Mouse (Mus musculus): ENCODE results near the gene Rfc5.

Rfc5 gene

DNA sequence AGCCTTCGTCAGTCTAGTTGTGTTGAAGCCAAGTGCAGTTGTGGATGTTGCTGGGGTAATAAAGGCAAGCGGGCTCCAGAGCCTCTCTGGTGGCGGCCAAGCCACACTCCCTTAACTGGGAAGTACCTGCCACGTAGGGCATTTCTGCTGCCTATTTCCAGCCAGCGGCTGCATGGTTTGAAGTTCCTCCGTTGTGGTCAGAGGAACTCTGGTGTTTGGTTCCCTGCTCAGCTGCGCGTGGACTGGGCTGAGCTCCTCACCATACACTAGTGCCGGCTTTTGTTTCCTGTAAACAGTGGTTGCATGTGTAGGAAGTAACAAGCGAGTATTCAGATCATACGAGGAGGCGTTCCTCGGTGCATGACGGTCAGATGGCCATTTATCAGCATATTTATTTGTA lies 11.1 kb downstream of the Rfc5 start:
- in situ Hi-C loops (cut with MboI, MseI) = loop anchor here (10.0 to 25.0 kb wide), 2 partner anchors 685 to 1873 kb away; partner anchors contain the start of gene Pxn

DNA sequence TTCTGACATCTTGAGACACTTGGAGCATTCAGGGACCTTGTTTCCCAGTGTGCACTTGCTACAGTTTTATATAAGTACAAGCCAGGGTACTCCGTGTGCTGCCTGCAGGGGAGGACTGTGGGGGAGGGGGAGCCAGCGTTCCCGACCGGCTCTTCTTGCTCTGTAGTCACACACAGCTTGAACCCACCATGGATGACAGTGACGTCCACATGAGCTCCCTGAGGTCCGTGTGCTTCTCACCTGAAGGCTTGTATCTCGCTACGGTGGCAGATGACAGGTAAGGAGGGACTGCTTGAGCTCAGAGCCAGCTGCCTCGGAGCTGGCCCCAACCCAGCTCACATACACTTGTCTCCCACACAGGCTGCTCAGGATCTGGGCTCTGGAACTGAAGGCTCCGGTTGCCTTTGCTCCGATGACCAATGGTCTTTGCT lies 12.5 kb downstream of the Rfc5 start:
- in situ Hi-C loops (cut with MboI, MseI) = loop anchor here (10.0 to 25.0 kb wide), 2 partner anchors 686 to 1872 kb away; partner anchors contain the start of gene Pxn

GRCm38 (mm10) chr5:117374372-117375049 lies 14.3 kb downstream of the Rfc5 start:
- in situ Hi-C loops (cut with MboI, MseI) = loop anchor here (10.0 to 25.0 kb wide), 3 partner anchors 688 to 2012 kb away; partner anchors contain the start of gene Pxn

- in situ Hi-C loops (cut with MboI, MseI) = loop anchor here (10.0 to 25.0 kb wide), 2 partner anchors 1869 to 2011 kb away; partner anchors contain the start of gene Pxn
Observed at GRCm38 (mm10) chr5:117373418-117373817, 15.4 kb downstream of the Rfc5 start.

GRCm38 (mm10) chr5:117370592-117370991 lies 18.3 kb downstream of the Rfc5 start:
- in situ Hi-C loops (cut with MboI, MseI) = loop anchor here (10.0 to 25.0 kb wide), 2 partner anchors 1866 to 2008 kb away; partner anchors contain the start of gene Pxn

DNA sequence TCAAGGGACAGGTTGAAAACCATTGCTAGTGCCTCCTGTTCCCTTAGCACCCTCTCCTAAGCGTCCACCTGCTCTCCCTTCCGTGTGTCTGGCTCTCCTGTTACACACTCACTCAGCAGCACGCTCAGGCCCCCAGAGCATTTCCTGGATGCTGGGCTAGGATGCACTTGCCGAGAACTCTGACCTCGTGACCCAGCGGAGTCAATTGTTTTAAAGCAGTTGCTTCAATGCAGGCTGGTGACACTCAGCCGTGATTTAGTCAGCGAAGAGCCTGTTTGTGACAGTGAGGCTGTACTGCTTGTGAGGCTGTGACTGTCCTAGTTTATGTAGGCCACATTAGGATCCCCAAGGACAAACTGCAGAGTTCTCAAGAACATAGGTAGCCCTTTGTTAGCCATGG lies 21.6 kb downstream of the Rfc5 start:
- in situ Hi-C loops (cut with MboI, MseI) = loop anchor here (25.0 kb wide), 1 partner anchor 2005 kb away; no protein-coding TSS in a partner anchor

GRCm38 (mm10) chr5:117365904-117366561 lies 22.8 kb downstream of the Rfc5 start:
- in situ Hi-C loops (cut with MboI, MseI) = loop anchor here (25.0 kb wide), 1 partner anchor 2004 kb away; no protein-coding TSS in a partner anchor

GRCm38 (mm10) chr5:117364821-117365220 lies 24.0 kb downstream of the Rfc5 start:
- in situ Hi-C loops (cut with MboI, MseI) = loop anchor here (25.0 kb wide), 1 partner anchor 2003 kb away; no protein-coding TSS in a partner anchor

DNA sequence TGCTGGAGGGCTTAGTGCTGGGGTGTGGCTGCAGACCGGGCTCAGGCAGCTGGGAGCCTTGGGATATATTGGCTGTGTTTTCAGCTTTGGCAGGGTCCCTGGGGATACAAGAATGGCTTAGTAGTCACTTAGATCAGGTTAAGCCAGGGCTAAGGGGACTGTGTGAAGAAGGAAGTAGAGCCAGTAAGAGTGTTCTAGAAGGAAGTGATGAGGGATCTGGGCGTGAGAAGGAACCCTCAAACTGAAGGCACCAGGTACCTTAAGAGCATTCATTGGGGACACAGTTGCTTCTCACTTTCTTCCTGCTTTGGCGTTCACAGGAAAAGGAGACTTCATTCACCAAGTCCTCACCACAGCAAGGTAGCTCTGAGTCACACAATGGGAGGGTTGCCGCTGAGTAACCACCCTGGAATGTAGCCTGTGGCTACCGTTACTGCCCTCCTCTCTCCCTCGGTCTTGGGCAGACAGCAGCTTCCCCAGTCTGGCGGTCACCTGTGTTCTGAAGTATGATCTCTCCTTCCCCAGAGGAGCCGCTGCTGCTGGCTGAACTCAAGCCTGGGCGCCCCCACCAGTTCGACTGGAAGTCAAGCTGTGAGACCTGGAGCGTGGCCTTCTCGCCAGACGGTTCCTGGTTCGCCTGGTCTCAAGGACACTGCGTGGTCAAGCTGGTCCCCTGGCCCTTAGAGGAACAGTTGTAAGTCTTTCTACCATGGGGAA lies 25.6 kb downstream of the Rfc5 start:
- in situ Hi-C loops (cut with MboI, MseI) = loop anchor here (25.0 kb wide), 1 partner anchor 2001 kb away; no protein-coding TSS in a partner anchor

DNA sequence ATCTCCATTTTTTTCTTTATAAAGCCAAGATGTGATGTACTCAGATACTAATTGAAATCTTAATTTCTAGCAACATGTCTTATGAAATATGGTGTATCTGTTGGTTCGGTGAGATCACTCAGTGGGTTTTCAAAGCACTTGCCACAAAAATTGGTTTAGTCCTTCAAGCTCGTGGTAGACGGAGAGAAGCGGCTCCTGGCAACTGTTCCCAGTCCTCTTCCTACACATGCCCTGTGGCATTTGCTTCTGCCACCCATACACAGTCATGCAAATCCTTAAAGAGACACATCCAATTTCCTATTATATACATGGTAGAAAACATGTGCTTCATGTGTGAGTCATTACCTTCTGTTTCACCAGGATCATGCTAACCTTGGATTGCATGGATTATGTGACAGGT lies 27.3 kb downstream of the Rfc5 start:
- in situ Hi-C loops (cut with MboI, MseI) = loop anchor here (25.0 kb wide), 1 partner anchor 1999 kb away; no protein-coding TSS in a partner anchor

- in situ Hi-C loops (cut with MboI, MseI) = loop anchor here (25.0 kb wide), 1 partner anchor 1999 kb away; no protein-coding TSS in a partner anchor
Observed at GRCm38 (mm10) chr5:117360631-117361541, 28.0 kb downstream of the Rfc5 start.

- in situ Hi-C loops (cut with MboI, MseI) = loop anchor here (25.0 kb wide), 1 partner anchor 1998 kb away; no protein-coding TSS in a partner anchor
Observed at GRCm38 (mm10) chr5:117360228-117360515, 28.7 kb downstream of the Rfc5 start.

GRCm38 (mm10) chr5:117359497-117360227 lies 29.2 kb downstream of the Rfc5 start:
- in situ Hi-C loops (cut with MboI, MseI) = loop anchor here (25.0 kb wide), 1 partner anchor 1997 kb away; no protein-coding TSS in a partner anchor

- in situ Hi-C loops (cut with MboI, MseI) = loop anchor here (25.0 kb wide), 1 partner anchor 1996 kb away; no protein-coding TSS in a partner anchor
Observed at GRCm38 (mm10) chr5:117358725-117359124, 30.1 kb downstream of the Rfc5 start.

- in situ Hi-C loops (cut with MboI, MseI) = loop anchor here (25.0 kb wide), 1 partner anchor 1996 kb away; no protein-coding TSS in a partner anchor
Observed at GRCm38 (mm10) chr5:117358248-117358630, 30.6 kb downstream of the Rfc5 start.

DNA sequence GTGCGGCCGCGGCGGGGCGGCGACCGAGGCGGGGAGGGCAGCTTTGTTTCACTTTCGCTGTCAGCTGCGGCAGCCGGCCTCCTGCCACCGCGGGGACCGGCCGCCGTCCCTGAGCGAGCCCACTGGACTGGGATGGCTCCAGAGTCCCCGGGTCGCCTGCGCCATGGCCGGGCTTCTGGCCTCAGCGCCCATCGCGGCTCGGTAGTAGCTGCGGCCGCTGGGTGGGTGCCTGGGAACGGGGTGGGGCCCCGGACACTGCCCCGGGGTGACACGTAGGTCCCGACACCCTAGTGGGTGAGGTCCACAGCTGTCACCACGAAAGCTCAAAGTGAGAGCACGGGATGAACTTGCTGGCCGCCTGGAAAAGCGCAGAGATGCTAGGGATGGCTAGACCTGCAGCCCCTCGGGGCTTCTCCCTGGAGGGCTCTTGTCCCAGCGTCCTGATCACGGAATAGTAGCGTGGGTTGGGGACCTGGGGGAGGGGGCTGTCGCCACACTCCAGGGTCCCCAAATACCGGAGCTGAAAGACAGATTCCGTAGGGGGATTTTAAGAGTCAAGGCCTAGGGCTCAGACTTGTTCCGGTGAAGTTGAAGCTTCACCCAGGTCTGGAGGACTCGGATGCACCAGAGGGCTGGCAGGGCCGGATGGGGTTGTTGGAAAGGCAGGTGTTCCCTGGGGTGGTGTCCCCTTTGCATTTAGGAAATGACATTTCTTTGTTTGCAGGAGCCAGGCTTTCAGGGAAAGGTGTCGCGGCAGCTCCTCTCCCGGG lies 31.2 kb downstream of the Rfc5 start:
- in situ Hi-C loops (cut with MboI, MseI) = loop anchor here (25.0 kb wide), 1 partner anchor 1995 kb away; no protein-coding TSS in a partner anchor

GRCm38 (mm10) chr5:117357129-117357477 lies 31.7 kb downstream of the Rfc5 start, which contains the start of gene Wsb2:
Gene Wsb2 (plus strand): TSS chr5:117357304.
- in situ Hi-C loops (cut with MboI, MseI) = loop anchor here (25.0 kb wide), 1 partner anchor 1995 kb away; no protein-coding TSS in a partner anchor

GRCm38 (mm10) chr5:117356365-117357128 lies 32.3 kb downstream of the Rfc5 start:
- in situ Hi-C loops (cut with MboI, MseI) = loop anchor here (25.0 kb wide), 1 partner anchor 1994 kb away; no protein-coding TSS in a partner anchor

All from regulatory T cell (primary cell).